Mouse (Mus musculus) MEL (cell line): Measurements from ENCODE around the gene Macc1.

Experiments used
- CTCF ChIP-seq, 3 experiments: IDR thresholded peaks in 2 of 3; conservative IDR thresholded peaks in 1 of 3; 2 replicates each; pipeline ENCODE4 v1.5.1; 2011 to 2012; ENCODE audit warnings: low read length in 3 of 3, low read depth in 2 of 3, mild to moderate bottlenecking in 2 of 3, improper control_type of control experiment in 1 of 3, inconsistent platforms in 1 of 3, mixed read lengths in 1 of 3, moderate library complexity in 1 of 3; ENCODE audit not compliant: control insufficient read depth in 1 of 3, insufficient read depth in 1 of 3, poor library complexity in 1 of 3, severe bottlenecking in 1 of 3
- KAT2A ChIP-seq: conservative IDR thresholded peaks from 2 replicates; pipeline ENCODE4 v1.6.1; 2012; ENCODE audit warnings: low read depth, low read length, improper control_type of control experiment, inconsistent platforms

DNA sequence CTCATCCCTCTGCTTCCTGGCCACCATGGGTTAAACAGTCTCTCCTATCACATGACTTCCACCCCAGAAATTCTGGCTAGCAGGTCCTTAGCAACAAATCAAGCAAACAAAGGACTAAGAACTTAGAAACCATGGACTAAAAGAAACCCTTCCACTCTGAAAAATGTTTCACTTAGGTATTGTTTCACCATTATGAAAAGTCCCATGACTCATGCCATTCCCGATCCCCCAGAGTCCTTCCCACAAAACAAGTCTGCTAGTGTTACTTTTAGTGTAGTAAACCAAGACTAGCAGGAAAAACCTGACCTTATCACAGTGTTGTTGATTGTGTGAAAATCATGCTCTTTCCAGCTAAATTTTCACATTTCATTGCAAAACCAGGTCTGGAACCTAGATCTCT lies 51.0 kb downstream of the Macc1 start:
- TF ChIP-seq CTCF (IDR thresholded peaks at IDR 0.05 in 2 of 3, conservative IDR thresholded peaks at IDR 0.05 in 1 of 3; ENCODE audit: control insufficient read depth in 1 of 3, insufficient read depth in 1 of 3, low read depth in 2 of 3, low read length in 3 of 3, poor library complexity in 1 of 3, severe bottlenecking in 1 of 3): no peak
- TF ChIP-seq KAT2A: no peak
